10 mouse cellular contexts compared by ENCODE assay signal in the genomic region with DNA sequence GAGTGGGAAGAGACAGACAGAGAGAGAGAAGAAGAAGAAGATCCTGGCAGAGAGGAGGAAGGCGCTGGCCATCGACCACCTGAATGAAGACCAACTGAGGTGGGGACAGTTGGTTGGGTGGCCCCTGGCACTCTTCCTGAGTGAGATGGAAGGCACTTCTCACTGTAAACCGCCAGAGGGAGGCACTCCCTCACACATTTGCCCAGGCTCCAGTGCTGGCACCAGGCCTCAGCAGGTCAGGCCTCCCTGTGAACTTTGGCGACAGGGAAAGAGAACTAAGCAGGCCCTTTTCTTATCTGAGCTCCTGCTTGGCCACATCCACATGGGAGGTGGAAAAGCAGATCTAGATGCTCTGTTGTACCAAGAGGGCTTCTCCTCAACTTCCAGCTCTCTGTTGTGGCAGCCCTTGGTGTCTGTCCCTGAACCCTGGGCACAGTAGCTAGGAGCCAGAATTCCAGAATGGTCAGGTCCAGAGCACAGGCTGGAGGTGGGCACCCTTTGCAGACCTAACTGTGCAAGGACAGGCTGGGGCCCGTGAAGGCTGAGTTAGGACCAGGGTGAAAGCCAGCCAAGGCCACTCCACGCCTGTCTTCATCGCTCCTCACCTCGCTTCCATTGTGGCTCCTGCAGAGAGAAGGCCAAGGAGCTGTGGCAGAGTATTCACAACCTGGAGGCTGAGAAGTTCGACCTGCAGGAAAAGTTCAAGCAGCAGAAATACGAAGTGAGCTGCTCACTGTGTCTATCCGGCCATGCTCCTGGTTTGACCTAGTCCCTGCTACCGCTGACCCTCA. TPM values are rescaled to one million over a fixed set of nuclear protein-coding genes. Genes with fewer than 3 reads are reported as not detected.
DNase-seq lines count a peak whose midpoint lies in the region; ATAC-seq and TF ChIP-seq lines count a peak whose summit lies in the region.
"Had no signal": no experiment of that assay in that cellular context is flagged by ENCODE, and none has a peak within 500 bp of the region (broad histone marks: within the 10 kb centered on the region; RNA-seq: fewer than 3 reads in every experiment).

No protein-coding gene starts in this region.

- H3K4me1 ChIP-seq in heart, embryonic 10.5 days: peaks cover 71% of the 10 kb centered on the region
- peaks cover 20% of the 10 kb centered on the region for H3K4me1 ChIP-seq in forebrain, embryonic 13.5 days

- DNase-seq in heart, embryonic 10.5 days (ENCODE audit: low spot score): no peak
- DNase-seq in heart, postnatal 25 days (ENCODE audit: low spot score): no peak
- peak; percentile 50 for DNase-seq in urinary bladder, postnatal 14 days (ENCODE audit: low spot score)
- no peak for DNase-seq in urinary bladder, adult 18-20 months (ENCODE audit: low spot score in 2 of 2)
- peak; percentile 64 for DNase-seq in gastrocnemius, adult 2 months
- peak; percentile 51 for DNase-seq in left cerebral cortex, postnatal 4 days
- DNase-seq in retina, postnatal 1 day: peak; percentile 68

- no peak overlapping the region for H3K4me2 ChIP-seq in forebrain, embryonic 13.5 days
- H3K4me2 ChIP-seq: lung, embryonic 15.5 days had no signal

- no peak overlapping the region for H3K4me3 ChIP-seq in heart, embryonic 10.5 days
- H3K4me3 ChIP-seq in gastrocnemius, adult 2 months: no peak overlapping the region
- no peak overlapping the region for H3K4me3 ChIP-seq in forebrain, embryonic 13.5 days
- H3K4me3 ChIP-seq: lung, embryonic 15.5 days had no signal

- peak; percentile 67 for TF ChIP-seq CTCF in gastrocnemius, adult 2 months (IDR thresholded peaks at IDR 0.05)

- H3K9me3 ChIP-seq in heart, embryonic 10.5 days: no peaks in the 10 kb centered on the region
- no peaks in the 10 kb centered on the region for H3K9me3 ChIP-seq in forebrain, embryonic 13.5 days (replicated peaks)
- H3K9me3 ChIP-seq: lung, embryonic 15.5 days had no signal

- peaks cover 75% of the 10 kb centered on the region for H3K36me3 ChIP-seq in heart, embryonic 10.5 days
- H3K36me3 ChIP-seq in forebrain, embryonic 13.5 days (ENCODE audit: poor library complexity, severe bottlenecking): no peaks in the 10 kb centered on the region
- H3K36me3 ChIP-seq: lung, embryonic 15.5 days had no signal

- no peaks in the 10 kb centered on the region for H3K27me3 ChIP-seq in heart, embryonic 10.5 days (ENCODE audit: insufficient read depth, poor library complexity, severe bottlenecking)
- no peaks in the 10 kb centered on the region for H3K27me3 ChIP-seq in forebrain, embryonic 13.5 days
- H3K27me3 ChIP-seq: lung, embryonic 15.5 days had no signal

- intact Hi-C loops in heart, postnatal 25 days (cut with DNase I): no loop called here
- intact Hi-C loops in gastrocnemius, adult 2 months (cut with DNase I): no loop called here
- intact Hi-C loops in left cerebral cortex, postnatal 4 days (cut with DNase I): no loop called here

- peak overlapping the region; percentile 49 for H3K27ac ChIP-seq in heart, embryonic 10.5 days
- H3K27ac ChIP-seq in gastrocnemius, adult 2 months: no peak overlapping the region
- H3K27ac ChIP-seq in forebrain, embryonic 13.5 days: no peak overlapping the region
- H3K27ac ChIP-seq: lung, embryonic 15.5 days had no signal

- WGBS in heart, embryonic 10.5 days: 60% methylated on average over 12 of the region's 12 CpGs
- WGBS in forebrain, embryonic 13.5 days: 72% methylated on average over 12 of the region's 12 CpGs

- ATAC-seq in forebrain, embryonic 13.5 days: no peak

- no peak overlapping the region for H3K9ac ChIP-seq in forebrain, embryonic 13.5 days
- H3K9ac ChIP-seq: lung, embryonic 15.5 days had no signal

RNA-seq across cellular contexts. Expression of a gene that starts 14.8 kb away (rescaled TPM):
- polyA plus RNA-seq in heart, embryonic 10.5 days (2016; fragmentation: Nextera tagmentation; extraction: Ambion mirVana): 2,168 and 3,634 TPM in 2 replicates
- total RNA-seq in heart, postnatal 25 days (2021): 1,000 to 10,000 TPM; 8,717 to 8,772 TPM
- total RNA-seq in gastrocnemius, adult 2 months (2021): 1 to 10 TPM in 1 of 2 experiments, under 1 TPM in 1; 0.77 to 3.3 TPM
- under 1 TPM; 0.62 to 0.85 TPM for total RNA-seq in left cerebral cortex, postnatal 4 days (2021)
- 0.36 and 9.2 TPM in 2 replicates for polyA plus RNA-seq in forebrain, embryonic 13.5 days (2015; fragmentation: Nextera tagmentation; extraction: Ambion mirVana)

RNA-seq across cellular contexts. Expression of a gene that starts 32.5 kb away (rescaled TPM):
- 3.3 and 6.8 TPM in 2 replicates for polyA plus RNA-seq in heart, embryonic 10.5 days (2016; fragmentation: Nextera tagmentation; extraction: Ambion mirVana)
- 1 to 10 TPM; 5.6 to 6.0 TPM for total RNA-seq in heart, postnatal 25 days (2021)
- total RNA-seq in gastrocnemius, adult 2 months (2021): not detected
- under 1 TPM; 0.64 to 0.86 TPM for total RNA-seq in left cerebral cortex, postnatal 4 days (2021)
- 0.11 and 0.36 TPM in 2 replicates for polyA plus RNA-seq in forebrain, embryonic 13.5 days (2015; fragmentation: Nextera tagmentation; extraction: Ambion mirVana)
- total RNA-seq: gastrocnemius, adult 8-10 months had no signal

Comparison
In these comparisons a context has a peak if more than half of its experiments do, and no peak if none do; other contexts are left out.
1. DNase-seq: peak in urinary bladder, postnatal 14 days (single experiment), gastrocnemius, adult 2 months (single experiment), left cerebral cortex, postnatal 4 days (single experiment) and retina, postnatal 1 day (single experiment); none in heart, embryonic 10.5 days (single experiment), heart, postnatal 25 days (single experiment) and urinary bladder, adult 18-20 months (0 of 2).
2. RNA of a gene that starts 14.8 kb away (total RNA-seq): 8,717 to 8,772 TPM in heart, postnatal 25 days; 0.77 to 3.3 TPM in gastrocnemius, adult 2 months and 0.62 to 0.85 TPM in left cerebral cortex, postnatal 4 days; every median in the first group is over 1,000 times any median in the second.